Mouse (Mus musculus) right cerebral cortex, postnatal 25 days (tissue): ENCODE data around the gene 1700003E16Rik.

Experiments
- DNase-seq: peaks from one replicate; pipeline ENCODE4 v3.0.0; 2022

The 1700003E16Rik gene

GRCm38 (mm10) chr6:83161921-83162641 lies 5.9 kb downstream of the 1700003E16Rik start:
- DNase-seq, result no peak

- no peak for DNase-seq
Measured at GRCm38 (mm10) chr6:83162701-83163100, 6.5 kb downstream of the 1700003E16Rik start.

DNA sequence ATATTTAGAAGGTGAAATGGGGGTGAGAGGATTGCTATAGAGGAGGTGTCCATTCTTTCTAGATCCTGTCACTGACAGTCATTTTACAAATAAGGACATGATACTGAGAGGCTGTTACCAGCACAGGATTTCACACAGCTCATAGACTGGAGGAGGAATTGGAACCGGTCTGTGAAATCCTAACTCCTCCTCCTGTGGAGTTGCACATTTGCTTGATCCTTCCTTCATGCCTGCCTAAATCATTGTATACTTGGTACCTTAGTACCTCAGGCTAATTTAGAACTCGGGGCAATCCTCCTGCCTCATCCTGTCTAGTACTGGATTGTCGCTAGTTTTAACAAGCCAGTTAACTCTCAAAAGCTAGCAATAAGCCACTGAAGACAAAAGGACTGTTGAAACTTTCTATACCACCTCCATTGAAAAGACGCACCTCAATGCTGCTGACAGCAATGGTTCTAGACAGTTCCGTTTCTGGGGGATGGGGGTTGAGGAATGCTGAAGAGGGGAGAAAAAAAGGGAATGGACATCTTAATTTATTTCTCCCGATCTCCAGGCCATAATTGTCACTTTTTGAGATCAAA lies 8.9 kb downstream of the 1700003E16Rik start:
- DNase-seq, result no peak

- peak; percentile 92 for DNase-seq
Measured at GRCm38 (mm10) chr6:83165607-83166242, 9.5 kb downstream of the 1700003E16Rik start, which contains the start of gene Dctn1. TSS of gene Dctn1 (plus strand) at chr6:83165920.

- DNase-seq, result no peak
Measured at GRCm38 (mm10) chr6:83166243-83166630, 10.0 kb downstream of the 1700003E16Rik start.

- DNase-seq, result no peak
Measured at GRCm38 (mm10) chr6:83169872-83170271, 13.7 kb downstream of the 1700003E16Rik start.

GRCm38 (mm10) chr6:83171063-83171462 lies 14.9 kb downstream of the 1700003E16Rik start:
- no peak for DNase-seq

DNA sequence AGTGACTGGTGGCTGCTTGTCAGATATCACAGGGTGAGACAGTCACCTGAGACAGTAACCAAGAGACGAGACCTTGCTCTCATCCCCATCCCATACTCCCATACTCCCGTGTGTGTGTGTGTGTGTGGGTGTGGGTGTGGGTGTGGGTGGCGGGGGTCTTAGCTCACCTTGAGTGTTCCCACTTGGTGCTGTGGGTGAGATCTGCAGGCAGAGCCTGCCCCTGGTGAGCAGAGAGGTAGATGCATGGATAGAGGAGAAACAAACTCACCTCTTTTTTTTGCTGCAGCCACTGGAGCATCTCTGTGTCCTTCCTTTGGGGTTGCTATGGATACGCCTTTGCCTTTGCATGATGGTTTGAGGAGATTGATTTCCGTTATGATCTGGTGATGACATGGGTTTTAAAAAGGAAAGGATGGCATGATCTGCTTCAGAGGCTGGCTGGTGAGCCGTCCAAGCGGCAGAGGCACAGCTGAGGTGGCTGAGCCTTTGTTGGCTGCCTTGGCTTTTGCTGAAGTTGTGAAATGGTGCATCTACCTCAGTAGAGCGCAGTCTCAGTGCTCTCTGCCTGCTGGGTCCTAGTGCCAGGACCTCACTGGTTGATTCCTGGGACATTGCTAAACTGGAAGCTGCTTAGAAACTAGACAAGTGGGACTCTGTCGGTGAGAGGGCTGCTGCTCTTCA lies 16.2 kb downstream of the 1700003E16Rik start:
- DNase-seq, result peak; percentile 67

DNA sequence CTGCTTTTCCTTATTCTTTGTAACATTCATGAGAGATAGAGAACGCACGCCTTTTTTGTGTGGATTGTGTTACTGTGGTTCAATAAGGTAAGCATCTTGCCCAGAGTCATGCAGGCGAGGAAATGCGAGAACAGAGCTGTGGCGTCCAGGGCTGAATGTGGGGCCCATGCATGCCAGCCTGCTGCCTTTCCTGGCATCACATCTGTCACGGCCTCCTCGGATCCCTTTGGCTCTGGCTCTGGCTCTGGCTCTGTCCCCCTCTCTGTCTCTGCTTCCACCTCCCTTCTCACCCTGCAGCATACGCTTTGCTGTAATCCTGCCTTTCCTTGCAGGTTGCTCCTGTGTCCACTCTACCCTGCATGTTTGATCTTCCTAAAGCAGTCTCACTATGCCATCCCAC lies 19.8 kb downstream of the 1700003E16Rik start:
- DNase-seq, result no peak

DNA sequence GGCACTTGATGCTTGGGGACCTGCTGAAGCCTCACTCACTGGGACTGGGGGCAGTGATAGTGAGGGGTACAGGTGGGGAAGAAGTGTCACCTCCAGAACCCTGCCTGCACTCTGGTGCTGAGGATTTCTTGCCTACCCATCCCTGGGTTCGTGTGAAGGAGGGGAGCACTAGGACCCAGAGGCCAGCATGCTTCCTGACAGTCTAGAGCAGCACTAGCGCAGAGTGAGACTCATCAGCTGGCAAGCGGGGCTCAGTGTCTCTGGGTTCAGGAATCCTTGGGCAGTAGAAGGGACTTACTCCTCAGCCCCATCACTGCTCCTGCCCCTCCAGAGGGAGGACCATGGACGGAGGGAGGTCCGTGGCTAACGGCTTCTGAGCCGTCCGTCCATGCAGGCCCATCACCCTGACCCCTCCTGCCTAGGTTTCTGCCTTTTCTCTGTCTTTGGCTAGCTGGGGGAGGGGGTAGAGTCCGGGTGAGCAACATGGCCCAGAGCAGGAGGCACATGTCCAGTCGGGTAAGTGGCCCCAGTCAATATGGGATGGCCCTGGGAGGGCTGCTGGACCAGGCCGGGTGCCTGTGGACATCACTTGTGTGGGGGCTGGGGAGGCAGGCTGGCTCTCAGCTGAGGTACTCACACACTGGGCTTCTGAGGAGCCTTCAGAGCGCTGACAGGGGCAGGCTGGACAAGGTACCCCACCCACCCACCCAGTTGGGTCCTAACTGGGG lies 23.4 kb downstream of the 1700003E16Rik start:
- peak; percentile 80 for DNase-seq

DNA sequence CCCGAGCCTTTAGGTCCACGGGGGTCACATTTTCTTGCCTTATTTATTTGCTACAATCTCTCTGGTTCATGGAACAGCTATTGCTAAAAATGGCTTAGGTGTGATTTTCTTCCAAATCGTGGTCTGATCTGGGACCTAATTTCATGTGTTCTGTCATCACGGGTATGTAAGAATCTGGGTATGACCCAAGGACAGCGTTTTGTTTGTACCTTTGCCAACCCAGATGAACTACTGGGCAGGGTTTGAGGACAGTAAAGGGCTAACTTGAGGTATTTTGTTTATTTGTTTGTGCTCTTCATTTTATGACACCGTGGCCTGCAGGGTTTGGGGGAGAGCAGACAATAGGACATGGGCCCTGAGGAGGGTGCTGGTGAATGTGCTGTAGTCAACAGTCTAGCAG lies 24.4 kb downstream of the 1700003E16Rik start:
- DNase-seq, result no peak

- no peak for DNase-seq
Measured at GRCm38 (mm10) chr6:83184858-83185435, 28.7 kb downstream of the 1700003E16Rik start.

- peak; percentile 91 for DNase-seq
Measured at GRCm38 (mm10) chr6:83185895-83186861, 30.0 kb downstream of the 1700003E16Rik start.

GRCm38 (mm10) chr6:83186946-83187345 lies 30.7 kb downstream of the 1700003E16Rik start:
- DNase-seq, result no peak

GRCm38 (mm10) chr6:83193571-83193970 lies 37.4 kb downstream of the 1700003E16Rik start:
- DNase-seq, result no peak

DNA sequence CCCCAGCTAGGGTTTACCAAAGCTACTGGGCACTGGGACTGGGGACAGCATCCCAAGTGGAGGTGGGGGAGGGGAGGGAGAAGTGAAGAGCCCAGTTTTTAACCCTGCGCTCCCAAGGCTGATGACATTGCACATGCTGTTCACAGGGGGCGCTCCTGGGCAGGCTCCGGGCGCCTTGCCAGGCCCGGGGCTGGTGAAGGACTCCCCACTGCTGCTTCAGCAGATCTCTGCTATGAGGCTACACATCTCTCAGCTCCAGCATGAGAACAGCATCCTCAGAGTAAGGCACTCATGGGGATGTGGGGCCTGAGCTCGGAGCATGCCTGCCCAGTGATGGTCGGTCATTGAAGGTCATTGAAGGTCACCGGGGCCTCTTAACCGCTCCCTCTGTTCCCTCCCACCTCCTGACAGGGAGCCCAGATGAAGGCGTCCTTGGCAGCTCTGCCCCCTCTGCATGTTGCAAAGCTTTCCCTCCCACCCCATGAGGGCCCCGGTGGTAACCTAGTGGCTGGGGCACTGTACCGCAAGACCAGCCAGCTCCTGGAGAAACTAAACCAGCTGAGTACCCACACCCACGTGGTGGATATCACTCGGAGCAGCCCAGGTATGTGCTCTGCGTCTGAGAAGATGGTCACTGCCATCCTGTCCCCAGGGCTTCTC lies 41.3 kb downstream of the 1700003E16Rik start:
- DNase-seq, result peak; percentile 59

- no peak for DNase-seq
Measured at GRCm38 (mm10) chr6:83203320-83203719, 47.1 kb downstream of the 1700003E16Rik start.

DNA sequence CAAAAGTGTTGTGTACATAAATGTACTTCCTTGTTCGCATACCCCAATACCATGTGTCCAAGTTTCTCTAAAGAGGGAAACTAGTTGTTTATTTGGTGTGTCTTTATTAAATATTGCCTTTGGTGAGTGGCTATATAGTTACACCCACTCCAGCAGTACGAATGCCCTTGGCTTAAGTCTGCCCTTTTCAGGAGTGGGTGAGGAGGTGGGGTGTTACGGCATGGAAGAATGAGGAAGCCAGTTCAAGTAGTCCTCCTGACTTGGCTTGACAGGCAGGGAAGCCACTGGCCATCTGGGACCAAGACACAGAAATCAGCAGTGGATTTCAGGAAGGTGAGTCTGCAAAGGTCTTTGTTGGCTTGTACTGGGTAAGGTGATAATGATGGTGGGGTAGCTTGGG lies 49.6 kb downstream of the 1700003E16Rik start:
- no peak for DNase-seq

DNA sequence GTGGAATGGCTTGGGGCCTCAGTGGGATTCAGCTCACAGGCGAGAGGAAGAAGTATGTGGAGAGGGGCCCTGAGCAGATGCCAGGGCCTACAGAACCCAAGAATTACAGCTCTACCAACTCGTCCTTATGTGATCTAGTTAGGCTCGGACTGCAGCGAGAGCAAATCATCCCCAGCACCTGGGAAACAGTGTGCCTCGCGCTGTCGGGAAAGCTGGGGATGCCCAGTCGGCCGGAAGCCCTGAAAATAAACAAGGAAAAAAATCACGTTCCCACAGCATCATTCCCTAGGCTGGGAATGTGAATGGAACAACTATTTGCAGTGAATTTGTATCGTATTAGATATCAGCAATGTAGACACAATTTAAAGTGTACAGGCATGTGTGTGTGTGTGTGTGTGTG lies 50.1 kb downstream of the 1700003E16Rik start:
- no peak for DNase-seq

DNA sequence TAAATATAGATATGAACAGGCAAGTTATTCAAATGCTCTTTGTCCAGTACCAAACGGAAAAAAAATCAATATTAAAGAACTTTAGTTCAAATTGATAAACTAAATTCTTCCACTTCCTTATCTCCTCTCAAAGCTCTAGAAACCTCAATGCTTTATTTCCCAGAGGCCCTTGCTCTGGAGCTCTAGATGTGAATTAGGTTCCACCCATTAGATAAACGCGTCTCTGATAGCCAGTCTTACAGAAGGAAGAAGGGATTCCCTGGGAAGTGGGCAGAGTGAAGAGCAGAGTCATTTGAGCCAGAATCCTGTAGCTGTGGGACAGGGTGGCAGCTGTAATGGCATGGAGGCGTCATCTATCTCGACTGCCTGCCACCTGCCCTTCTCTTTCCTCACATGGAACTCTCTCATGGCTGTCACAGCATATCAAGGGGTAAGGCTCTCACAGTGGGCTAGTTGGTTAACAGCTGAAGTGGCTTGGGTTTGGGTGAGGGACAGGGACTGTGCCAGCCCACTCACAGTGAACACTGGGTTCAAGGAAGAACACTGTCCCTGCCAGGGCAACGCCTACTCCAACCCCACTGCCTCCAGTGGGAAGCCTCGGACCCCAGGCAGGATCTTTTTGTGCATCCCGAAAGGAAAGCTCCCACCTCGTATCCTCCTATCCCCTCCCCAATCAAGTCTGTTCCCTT lies 51.3 kb downstream of the 1700003E16Rik start:
- no peak for DNase-seq
